In genomic region chr3:141596881-141597280, GRCm38 (mm10) we compare ENCODE assay signal across 30 mouse cellular contexts.
DNase-seq lines count a peak whose midpoint lies in the region; ATAC-seq and TF ChIP-seq lines count a peak whose summit lies in the region.
"Had no signal": no experiment of that assay in that cellular context is flagged by ENCODE, and none has a peak within 500 bp of the region (broad histone marks: within the 10 kb centered on the region; RNA-seq: fewer than 3 reads in every experiment).

No protein-coding gene starts in this region.

- TF ChIP-seq CTCF in layer of hippocampus, adult 2 months (conservative IDR thresholded peaks at IDR 0.05) = no peak

- no peak for ATAC-seq in CD4-positive, CD25-positive, alpha-beta regulatory T cell, adult 4 months
- ATAC-seq: forebrain, embryonic 14.5 days; hindbrain, embryonic 16.5 days; midbrain, embryonic 13.5 days; Patski had no signal

- H3K4me3 ChIP-seq in layer of hippocampus, adult 2 months = no peak overlapping the region
- H3K4me3 ChIP-seq: embryonic facial prominence, embryonic 12.5 days; heart, embryonic 10.5 days; heart, embryonic 15.5 days; midbrain, embryonic 13.5 days had no signal

- DNase-seq in adrenal gland, adult (ENCODE audit: inconsistent age in 2 of 2, low spot score in 1 of 2) = peak; percentile 17 to 66
- no peak for DNase-seq in adrenal gland, adult 2 months
- no peak for DNase-seq in layer of hippocampus, adult 2 months (ENCODE audit: low spot score in 2 of 2)
- no peak for DNase-seq in layer of hippocampus, postnatal 10 days (ENCODE audit: low spot score in 2 of 2)
- peak; percentile 74 for DNase-seq in cerebellum, adult 9-11 months
- DNase-seq in layer of hippocampus, adult 9-10 months (ENCODE audit: low spot score) = no peak
- DNase-seq in testis, postnatal 10 days (ENCODE audit: low spot score) = no peak
- DNase-seq: adrenal gland, postnatal 25 days; embryo, embryonic 11 days; gastrocnemius, postnatal 14 days; kidney, adult 18-20 months; kidney, postnatal 10 days; layer of hippocampus, postnatal 36 days; liver; lung, adult 2 months; lung, postnatal 10 days; retina, postnatal 1 day; right cerebral cortex, postnatal 14 days; thymus, adult 18-20 months; thymus, postnatal 25 days had no signal

- peak overlapping the region; percentile 43; the same call in 1 of the 2 replicates for H3K27ac ChIP-seq in layer of hippocampus, adult 2 months
- H3K27ac ChIP-seq: embryonic facial prominence, embryonic 12.5 days; heart, embryonic 10.5 days; heart, embryonic 15.5 days; liver, embryonic 14.5 days; macrophage; midbrain, embryonic 13.5 days had no signal

Comparison
In these comparisons a context has a peak if more than half of its experiments do, and no peak if none do; other contexts are left out.
1. DNase-seq: peak in adrenal gland, adult (2 of 2) and cerebellum, adult 9-11 months (single experiment); none in adrenal gland, adult 2 months (single experiment), layer of hippocampus, adult 2 months (0 of 2), layer of hippocampus, postnatal 10 days (0 of 2), layer of hippocampus, adult 9-10 months (single experiment) and testis, postnatal 10 days (single experiment).